Mouse (Mus musculus) granulocyte monocyte progenitor cell, adult 5-6 weeks (primary cell): ENCODE data around the gene Slc52a3. TPM values are rescaled to one million over a fixed set of nuclear protein-coding genes. Genes with fewer than 3 reads are reported as not detected.

Experiments used
- ATAC-seq: replicated peaks from 2 replicates; pipeline ENCODE4 v1.8.0; 2016; ENCODE audit warnings: mild to moderate bottlenecking, moderate TSS enrichment, inconsistent platforms; ENCODE audit not compliant: poor library complexity, severe bottlenecking
- total RNA-seq, 2 experiments: library from RNA; stranded (forward) in 1 of 2; stranded (reverse) in 1 of 2; fragments of 200-712, 200-1000 nt in 1 of 2; fragments of >200 nt in 1 of 2; fragmentation: Nextera tagmentation in 1 of 2; gene quantifications; 2 replicates each; pipeline ENCODE4 v1.2.3; 2014 to 2017

Gene Slc52a3
- total RNA-seq, 2 experiments from 2014 or later = not detected

- peak; percentile 31; the same call in 1 of the 2 replicates for ATAC-seq
Observed at GRCm38 (mm10) chr2:152030986-152031385, 34.7 kb downstream of the Slc52a3 start.

GRCm38 (mm10) chr2:152040101-152040500 lies 43.8 kb downstream of the Slc52a3 start:
- ATAC-seq = no peak

- no peak for ATAC-seq
Observed at GRCm38 (mm10) chr2:152047116-152048002, 51.0 kb downstream of the Slc52a3 start.

GRCm38 (mm10) chr2:152048003-152048980 lies 52.0 kb downstream of the Slc52a3 start:
- ATAC-seq = peak; percentile 19

GRCm38 (mm10) chr2:152048981-152049441 lies 52.7 kb downstream of the Slc52a3 start:
- ATAC-seq = peak; percentile 67

GRCm38 (mm10) chr2:152049611-152050270 lies 53.4 kb downstream of the Slc52a3 start:
- no peak for ATAC-seq

GRCm38 (mm10) chr2:152050316-152050715 lies 54.0 kb downstream of the Slc52a3 start:
- peak; percentile 38 for ATAC-seq

- no peak for ATAC-seq
Observed at GRCm38 (mm10) chr2:152051985-152052384, 55.7 kb downstream of the Slc52a3 start.

- peak; percentile 20 for ATAC-seq
Observed at GRCm38 (mm10) chr2:152055406-152055805, 59.1 kb downstream of the Slc52a3 start.

GRCm38 (mm10) chr2:152056368-152057251 lies 60.3 kb downstream of the Slc52a3 start:
- no peak for ATAC-seq

GRCm38 (mm10) chr2:152057252-152057563 lies 60.9 kb downstream of the Slc52a3 start:
- no peak for ATAC-seq

Other genes with a start within 250 kb of the Slc52a3 start
- gene Rspo4, start 153.6 kb upstream of the Slc52a3 start, total RNA-seq (2014; fragmentation: Nextera tagmentation) = not detected in 2 replicates
- gene Rspo4, start 153.6 kb upstream of the Slc52a3 start, total RNA-seq (2017) = not detected in 2 replicates
- gene Angpt4, start 85.3 kb upstream of the Slc52a3 start, total RNA-seq (2014; fragmentation: Nextera tagmentation) = not detected in 2 replicates
- not detected in 2 replicates for gene Angpt4, start 85.3 kb upstream of the Slc52a3 start, total RNA-seq (2017)
- 14.9 and 17.6 TPM in 2 replicates for gene Fam110a, start 16.3 kb upstream of the Slc52a3 start, total RNA-seq (2014; fragmentation: Nextera tagmentation)
- gene Fam110a, start 16.3 kb upstream of the Slc52a3 start, total RNA-seq (2017) = 3.8 and 8.8 TPM in 2 replicates
- gene Scrt2, start 85.0 kb downstream of the Slc52a3 start, total RNA-seq (2014; fragmentation: Nextera tagmentation) = not detected in 2 replicates
- not detected in 2 replicates for gene Scrt2, start 85.0 kb downstream of the Slc52a3 start, total RNA-seq (2017)
- gene Srxn1, start 109.0 kb downstream of the Slc52a3 start, total RNA-seq (2014; fragmentation: Nextera tagmentation) = 0.47 and 5.5 TPM in 2 replicates
- 1.3 and 2.0 TPM in 2 replicates for gene Srxn1, start 109.0 kb downstream of the Slc52a3 start, total RNA-seq (2017)
- not detected in 2 replicates for gene Tcf15, start 147.1 kb downstream of the Slc52a3 start, total RNA-seq (2014; fragmentation: Nextera tagmentation)
- not detected in 2 replicates for gene Tcf15, start 147.1 kb downstream of the Slc52a3 start, total RNA-seq (2017)
- 71.6 and 101 TPM in 2 replicates for gene Csnk2a1, start 230.3 kb downstream of the Slc52a3 start, total RNA-seq (2014; fragmentation: Nextera tagmentation)
- 82.1 and 104 TPM in 2 replicates for gene Csnk2a1, start 230.3 kb downstream of the Slc52a3 start, total RNA-seq (2017)